Mouse (Mus musculus) lung, adult 2 months (tissue): ENCODE results near the gene Arhgef19.

Experiments used
- CTCF ChIP-seq: fragments of 200-500 bp; IDR thresholded peaks from 2 replicates; pipeline ENCODE4 v1.5.1; 2011; ENCODE audit warnings: mild to moderate bottlenecking, low read length, control low read depth; ENCODE audit not compliant: insufficient read depth
- POLR2A ChIP-seq: fragments of 200-500 bp; IDR thresholded peaks from 2 replicates; pipeline ENCODE4 v1.6.1; 2011; ENCODE audit warnings: low read depth, mild to moderate bottlenecking, control low read depth, low read length, borderline replicate concordance; ENCODE audit errors: extremely low read depth

DNA sequence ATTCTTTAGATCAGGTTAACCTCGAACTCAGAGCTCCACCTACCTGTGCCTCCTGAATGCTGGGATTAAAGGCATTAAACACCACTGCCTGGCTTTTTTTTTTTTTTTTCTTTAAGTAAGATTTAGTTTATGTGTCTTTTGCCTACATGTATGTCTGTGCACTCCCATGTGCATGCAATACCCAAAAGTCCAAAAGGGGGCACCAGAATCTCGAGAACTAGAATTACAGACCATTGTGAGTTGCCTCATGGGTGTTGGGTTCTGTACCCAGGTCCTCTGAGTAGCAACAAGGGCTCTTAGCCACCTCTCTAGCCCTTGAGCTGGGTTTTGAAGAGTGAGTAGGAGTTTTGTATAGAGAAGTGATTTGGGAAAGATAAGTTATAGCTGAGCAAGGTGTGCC, 13.3 kb downstream of the Arhgef19 start:
- no peak for TF ChIP-seq CTCF
- no peak for TF ChIP-seq POLR2A
